Mouse (Mus musculus) liver, embryonic 14.5 days (tissue): ENCODE results near the gene Tnk1. TPM values are rescaled to one million over a fixed set of nuclear protein-coding genes. Genes with fewer than 3 reads are reported as not detected.

Source experiments
- ATAC-seq: fragments of 200-750 bp; cut with Nextera tagmentation; 2 replicates; pipeline ENCODE4 v1.8.0; 2017; ENCODE audit warnings: moderate number of reproducible peaks, mild to moderate bottlenecking, moderate library complexity; ENCODE audit not compliant: insufficient read depth
- DNase-seq, 3 experiments: peaks; one replicate each; pipeline ENCODE4 v3.0.0-alpha.2; 2012 to 2013; ENCODE audit warnings: low read depth in 3 of 3, low spot score in 3 of 3
- H3K27ac ChIP-seq: fragments of 300-500 bp; sonication (generic); 2 replicates; pipeline ENCODE4 v1.5.1; 2014; ENCODE audit warnings: moderate library complexity, mild to moderate bottlenecking, control low read depth, inconsistent platforms
- H3K27me3 ChIP-seq: fragments of 300-500 bp; sonication (generic); 2 replicates; pipeline ENCODE4 v1.6.1; 2014; ENCODE audit warnings: mild to moderate bottlenecking, low read length, moderate library complexity; ENCODE audit not compliant: control insufficient read depth, insufficient read depth
- H3K36me3 ChIP-seq: fragments of 300-500 bp; sonication (generic); replicated peaks from 2 replicates; pipeline ENCODE4 v1.6.1; 2014; ENCODE audit warnings: low read depth; ENCODE audit not compliant: control insufficient read depth, insufficient read depth
- H3K4me1 ChIP-seq, 2 experiments: fragments of 200-500 bp in 1 of 2; fragments of 300-500 bp in 1 of 2; sonication (generic) in 1 of 2; replicated peaks; 2 replicates each; pipeline ENCODE4 v1.6.1; 2012 to 2014; ENCODE audit warnings: antibody characterized with exemption in 1 of 2, inconsistent platforms in 1 of 2, low read length in 1 of 2; ENCODE audit not compliant: control insufficient read depth in 2 of 2, insufficient read depth in 2 of 2
- H3K4me2 ChIP-seq: fragments of 300-500 bp; sonication (generic); 2 replicates; pipeline ENCODE4 v1.6.1; 2014; ENCODE audit warnings: low read depth, mild to moderate bottlenecking, control low read depth, moderate library complexity
- H3K4me3 ChIP-seq, 2 experiments: fragments of 200-500 bp in 1 of 2; fragments of 300-500 bp in 1 of 2; sonication (generic) in 1 of 2; 2 replicates each; pipeline ENCODE4 v1.5.1; 2012 to 2014; ENCODE audit warnings: low read depth in 2 of 2, low read length in 2 of 2, mild to moderate bottlenecking in 2 of 2, control low read depth in 1 of 2, inconsistent platforms in 1 of 2, moderate library complexity in 1 of 2; ENCODE audit not compliant: insufficient read depth in 1 of 2
- H3K9ac ChIP-seq: fragments of 300-500 bp; sonication (generic); replicated peaks from 2 replicates; pipeline ENCODE4 v1.6.1; 2014; ENCODE audit warnings: mild to moderate bottlenecking, control low read depth, moderate library complexity
- H3K9me3 ChIP-seq: fragments of 300-500 bp; sonication (generic); 2 replicates; pipeline ENCODE4 v1.6.1; 2016; ENCODE audit warnings: low read length, mixed read lengths; ENCODE audit not compliant: control insufficient read depth
- CTCF ChIP-seq: IDR thresholded peaks from 2 replicates; pipeline ENCODE4 v1.5.1; 2016; ENCODE audit warnings: antibody characterized with exemption, low read depth, control low read depth
- EP300 ChIP-seq: IDR thresholded peaks from 2 replicates; pipeline ENCODE4 v1.6.1; 2016; ENCODE audit warnings: antibody characterized with exemption, low read depth
- WGBS: fragments of 180-500 bp; shearing (Covaris S2); extraction: QIAGEN DNeasy Blood & Tissue Kit; methylation state at CpG from one replicate; pipeline ENCODE4 v1.1.7; 2014; ENCODE audit not compliant: insufficient replicate concordance; 5-methylcytosine and 5-hydroxymethylcytosine counted together
- polyA plus RNA-seq, 2 experiments: library from polyadenylated mRNA; depleted of rRNA in 1 of 2; stranded (reverse) in 1 of 2; unstranded in 1 of 2; fragments of >200 nt; fragmentation: Nextera tagmentation in 1 of 2; extraction: Ambion mirVana in 1 of 2; gene quantifications; 2 replicates each; pipeline versions ENCODE4 v1.2.1 to v1.2.3; 2012 to 2014

The Tnk1 gene
- polyA plus RNA-seq, 2 experiments, result 0.43 to 1.2 TPM

- peak overlapping the region; percentile 99 for H3K27ac ChIP-seq
- peaks cover 39 to 46% of the 10 kb centered on the region in 2 experiments for H3K4me1 ChIP-seq
- peak overlapping the region; percentile 86 for H3K4me2 ChIP-seq
- no peak for TF ChIP-seq EP300
- peak; percentile 92 for TF ChIP-seq CTCF
- 20% methylated on average over 16 of the region's 16 CpGs for WGBS
- DNase-seq, result no peak
- no peaks in the 10 kb centered on the region for H3K9me3 ChIP-seq
- peaks cover 13% of the 10 kb centered on the region for H3K36me3 ChIP-seq
- H3K27me3 ChIP-seq, result peaks cover 11% of the 10 kb centered on the region
- ATAC-seq, result peak; percentile 19; the same call in 1 of the 2 replicates
- H3K9ac ChIP-seq, result peak overlapping the region; percentile 66; the same call in 1 of the 2 replicates
- peak overlapping the region in 1 of 2 experiments; percentile 37; a peak in 1 of 4 replicates for H3K4me3 ChIP-seq
Measured at GRCm38 (mm10) chr11:69855347-69855746, 3.2 kb downstream of the Tnk1 start.

- TF ChIP-seq EP300 (no peak), CTCF (no peak)
- Histone ChIP-seq H3K9ac (peak overlapping the region; percentile 66), H3K27ac (peak overlapping the region; percentile 99), H3K4me2 (peak overlapping the region; percentile 86), H3K36me3 (peaks cover 14% of the 10 kb centered on the region), H3K4me3 (peak overlapping the region; percentile 0 to 37; a peak in 2 of 4 replicates), H3K9me3 (no peaks in the 10 kb centered on the region), H3K27me3 (peaks cover 11% of the 10 kb centered on the region), H3K4me1 (peaks cover 39 to 50% of the 10 kb centered on the region in 2 experiments)
- DNase-seq (no peak), ATAC-seq (no peak)
- WGBS, result 52% methylated on average over 10 of the region's 10 CpGs
Measured at GRCm38 (mm10) chr11:69854680-69855079, 3.9 kb downstream of the Tnk1 start.

DNA sequence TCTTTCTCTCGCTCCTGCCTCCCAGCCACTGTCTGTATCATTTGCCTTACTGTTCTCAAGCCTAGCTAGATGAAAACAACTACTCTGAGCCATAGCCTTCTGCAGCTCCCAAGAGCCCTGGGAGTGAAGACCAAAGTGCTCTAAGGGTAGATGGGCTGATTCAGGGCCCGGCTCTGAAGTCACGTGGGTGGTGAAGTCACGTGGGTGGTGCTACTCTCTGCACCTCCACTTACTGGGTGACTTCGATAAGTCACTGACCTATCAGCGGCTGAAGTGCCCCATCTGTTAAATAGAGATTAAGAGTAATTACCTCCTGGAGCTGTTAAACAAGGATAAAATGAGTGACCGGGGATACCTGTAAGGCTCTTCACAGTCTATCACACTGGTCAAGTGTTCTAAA lies 4.5 kb downstream of the Tnk1 start:
- DNase-seq, result peak; percentile 98
- Histone ChIP-seq H3K9me3 (no peaks in the 10 kb centered on the region), H3K4me3 (peak overlapping the region; percentile 46 to 47), H3K4me1 (peaks cover 39 to 51% of the 10 kb centered on the region in 2 experiments), H3K27me3 (peaks cover 7% of the 10 kb centered on the region), H3K36me3 (peaks cover 17% of the 10 kb centered on the region), H3K9ac (peak overlapping the region; percentile 71), H3K4me2 (peak overlapping the region; percentile 86), H3K27ac (peak overlapping the region; percentile 99)
- TF ChIP-seq CTCF, result no peak
- TF ChIP-seq EP300, result peak; percentile 97
- peak; percentile 96 for ATAC-seq
- 7% methylated on average over 7 of the region's 7 CpGs for WGBS

DNA sequence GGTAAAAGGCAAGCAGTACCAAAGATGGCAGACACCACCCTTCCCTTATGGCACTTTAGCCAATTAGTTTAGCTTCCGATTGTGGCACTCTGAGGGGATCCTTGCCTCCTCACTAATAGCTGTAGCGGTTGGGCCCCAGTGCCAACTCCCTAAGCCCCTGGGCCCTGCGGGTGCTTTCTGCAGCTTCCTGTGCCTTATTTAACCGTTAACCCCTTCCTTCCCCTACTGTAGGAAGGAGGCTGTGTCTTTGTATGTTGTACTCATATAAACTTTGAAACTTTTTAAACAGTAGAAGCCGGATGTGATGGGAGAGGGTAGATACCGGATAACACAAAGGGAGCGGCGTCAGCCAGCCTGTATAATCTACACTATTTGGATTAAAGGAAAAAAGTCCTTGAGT lies 7.8 kb downstream of the Tnk1 start:
- Histone ChIP-seq H3K4me1 (peaks cover 57 to 68% of the 10 kb centered on the region in 2 experiments), H3K36me3 (peaks cover 20% of the 10 kb centered on the region), H3K4me3 (no peak overlapping the region), H3K9ac (no peak overlapping the region), H3K27ac (peak overlapping the region; percentile 5), H3K27me3 (no peaks in the 10 kb centered on the region), H3K4me2 (no peak overlapping the region), H3K9me3 (no peaks in the 10 kb centered on the region)
- ATAC-seq, result no peak
- TF ChIP-seq EP300 (no peak), CTCF (no peak)
- 49% methylated on average over 8 of the region's 8 CpGs for WGBS
- no peak for DNase-seq

DNA sequence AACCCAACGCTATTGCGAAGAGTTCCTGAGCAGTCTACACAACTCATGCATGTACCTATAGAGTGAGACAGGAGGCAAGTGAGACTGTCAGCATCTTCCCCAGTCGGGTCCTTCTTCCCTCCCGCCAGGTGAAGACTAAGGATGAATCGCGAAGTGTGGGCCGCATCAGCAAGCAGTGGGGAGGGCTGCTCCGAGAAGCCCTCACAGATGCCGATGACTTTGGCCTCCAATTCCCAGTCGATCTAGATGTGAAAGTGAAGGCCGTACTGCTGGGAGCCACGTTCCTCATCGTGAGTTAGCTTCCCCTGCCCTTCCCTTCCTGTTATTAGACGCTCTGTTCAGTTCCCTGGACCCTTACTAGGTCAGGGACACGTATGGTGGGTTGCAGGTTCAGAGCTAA lies 8.6 kb downstream of the Tnk1 start:
- WGBS, result 84% methylated on average over 15 of the region's 15 CpGs
- Histone ChIP-seq H3K36me3 (peaks cover 20% of the 10 kb centered on the region), H3K4me3 (no peak overlapping the region), H3K9ac (no peak overlapping the region), H3K27ac (no peak overlapping the region), H3K9me3 (no peaks in the 10 kb centered on the region), H3K4me2 (no peak overlapping the region), H3K4me1 (peaks cover 55 to 66% of the 10 kb centered on the region in 2 experiments), H3K27me3 (no peaks in the 10 kb centered on the region)
- DNase-seq, result no peak
- no peak for TF ChIP-seq CTCF
- TF ChIP-seq EP300, result no peak
- no peak for ATAC-seq
